8 mouse cellular contexts compared by ENCODE assay signal in the genomic region with DNA sequence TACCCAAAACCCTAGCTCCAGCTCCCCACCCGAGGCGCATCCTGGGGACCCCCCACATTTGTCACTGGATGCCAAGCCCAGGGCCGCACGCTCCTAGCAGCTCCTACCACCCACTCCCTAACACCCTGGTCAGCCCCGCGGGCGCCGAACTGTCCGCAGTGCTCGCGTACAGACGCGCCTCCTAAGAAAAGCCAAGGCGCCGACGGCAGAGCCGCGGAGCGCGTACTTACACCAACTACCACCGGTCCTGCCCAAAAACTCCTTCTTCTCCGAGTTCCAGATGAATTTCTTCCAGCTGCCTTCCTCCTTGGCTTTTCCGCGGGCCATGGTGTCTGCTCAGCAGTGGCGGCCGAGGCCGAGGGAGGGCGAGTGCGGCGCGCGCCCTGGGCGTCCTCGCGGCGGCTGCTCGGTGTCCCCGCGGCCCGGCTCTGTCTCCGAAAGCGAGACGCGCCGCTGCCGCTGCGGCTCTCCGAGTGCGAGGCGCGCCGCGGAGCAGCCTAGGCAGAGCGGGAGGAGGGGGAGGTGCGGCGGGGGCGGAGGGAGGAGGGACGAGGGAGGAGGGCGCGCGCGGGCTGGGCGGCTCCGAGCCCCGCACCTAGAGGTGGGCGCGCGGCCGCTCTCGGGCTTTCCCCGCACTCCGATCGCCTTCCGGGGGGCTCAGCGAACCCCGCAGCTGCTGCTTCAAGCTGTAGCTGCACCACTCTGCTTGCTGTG. TPM values are rescaled to one million over a fixed set of nuclear protein-coding genes. Genes with fewer than 3 reads are reported as not detected.
DNase-seq lines count a peak whose midpoint lies in the region; ATAC-seq and TF ChIP-seq lines count a peak whose summit lies in the region.

No protein-coding gene starts in this region.

- H3K27me3 ChIP-seq in forebrain, embryonic 16.5 days (replicated peaks; ENCODE audit: control insufficient read depth, insufficient read depth, low read length): no peaks in the 10 kb centered on the region
- no peaks in the 10 kb centered on the region for H3K27me3 ChIP-seq in hindbrain, postnatal 0 days (ENCODE audit: insufficient read depth, low read length)

- peak overlapping the region; percentile 75 for H3K4me2 ChIP-seq in forebrain, embryonic 16.5 days (ENCODE audit: low read length)
- H3K4me2 ChIP-seq in hindbrain, postnatal 0 days (ENCODE audit: low read depth, low read length): peak overlapping the region; percentile 69

- 0% methylated on average over 69 of the region's 76 CpGs for WGBS in forebrain, embryonic 16.5 days
- under 1% methylated on average over 57 of the region's 76 CpGs for WGBS in hindbrain, postnatal 0 days
- under 1% methylated on average over 67 of the region's 76 CpGs for WGBS in lung, adult 2 months

- no peak for TF ChIP-seq CTCF in hindbrain, postnatal 0 days (IDR thresholded peaks at IDR 0.05; ENCODE audit: low read depth)
- TF ChIP-seq CTCF in lung, adult 2 months (IDR thresholded peaks at IDR 0.05; ENCODE audit: insufficient read depth, low read length): no peak

- peaks cover 44% of the 10 kb centered on the region for H3K4me1 ChIP-seq in forebrain, embryonic 16.5 days (replicated peaks; ENCODE audit: control insufficient read depth, insufficient read depth, low read length)
- peaks cover 16% of the 10 kb centered on the region for H3K4me1 ChIP-seq in hindbrain, postnatal 0 days (ENCODE audit: insufficient read depth, low read length)
- no peaks in the 10 kb centered on the region; the same call in none of the 2 replicates for H3K4me1 ChIP-seq in lung, adult 2 months (ENCODE audit: control insufficient read depth, insufficient read depth, low read length)

- peak; percentile 58 for DNase-seq in layer of hippocampus, adult 11-12 months (ENCODE audit: low spot score)
- no peak for DNase-seq in layer of hippocampus, postnatal 36 days
- DNase-seq in adrenal gland, postnatal 14 days: peak; percentile 79
- DNase-seq in hindbrain, postnatal 0 days (ENCODE audit: low spot score): peak; percentile 88
- DNase-seq in lung, adult 2 months: no peak
- peak; percentile 58 for DNase-seq in ovary, postnatal 10 days (ENCODE audit: low spot score)
- DNase-seq in urinary bladder, postnatal 14 days (ENCODE audit: low spot score): peak; percentile 72

- TF ChIP-seq POLR2A in lung, adult 2 months (IDR thresholded peaks at IDR 0.05; ENCODE audit: borderline replicate concordance, extremely low read depth, low read depth, low read length): 0 out of 2 replicates have a peak, but pooled peaks have one; percentile 26

- H3K36me3 ChIP-seq in forebrain, embryonic 16.5 days (ENCODE audit: control insufficient read depth, insufficient read depth): peaks cover 5% of the 10 kb centered on the region
- H3K36me3 ChIP-seq in hindbrain, postnatal 0 days (ENCODE audit: insufficient read depth, low read length): 0 out of 2 replicates have a peak, but pooled peaks cover 8% of the 10 kb centered on the region

- H3K9ac ChIP-seq in forebrain, embryonic 16.5 days (replicated peaks; ENCODE audit: low read depth, low read length): peak overlapping the region; percentile 87
- peak overlapping the region; percentile 92 for H3K9ac ChIP-seq in hindbrain, postnatal 0 days (replicated peaks; ENCODE audit: low read length)

- H3K4me3 ChIP-seq in forebrain, embryonic 16.5 days (replicated peaks; ENCODE audit: low read length): peak overlapping the region; percentile 86
- H3K4me3 ChIP-seq in hindbrain, postnatal 0 days (ENCODE audit: low read length): peak overlapping the region; percentile 81
- H3K4me3 ChIP-seq in lung, adult 2 months (replicated peaks; ENCODE audit: extremely low read depth, low read depth, low read length): peak overlapping the region; percentile 66

- no peaks in the 10 kb centered on the region for H3K9me3 ChIP-seq in forebrain, embryonic 16.5 days (ENCODE audit: control insufficient read depth, low read length)
- H3K9me3 ChIP-seq in hindbrain, postnatal 0 days (ENCODE audit: low read length): no peaks in the 10 kb centered on the region

- peak overlapping the region; percentile 96 for H3K27ac ChIP-seq in forebrain, embryonic 16.5 days (ENCODE audit: low read length)
- H3K27ac ChIP-seq in hindbrain, postnatal 0 days: peak overlapping the region; percentile 94

- peak; percentile 89 for ATAC-seq in forebrain, embryonic 16.5 days
- ATAC-seq in hindbrain, postnatal 0 days: peak; percentile 83

RNA-seq across cellular contexts. Expression of gene Atp1b1, which starts 0.5 kb away (rescaled TPM):
- total RNA-seq in layer of hippocampus, postnatal 36 days (2021): 1,000 to 10,000 TPM; 1,962 to 1,976 TPM
- total RNA-seq in adrenal gland, postnatal 14 days (2021): 90.2 and 91.6 TPM in 2 replicates
- 110 and 132 TPM in 2 replicates for polyA plus RNA-seq in forebrain, embryonic 16.5 days (2015; fragmentation: Nextera tagmentation; extraction: Ambion mirVana)
- 283 and 393 TPM in 2 replicates for total RNA-seq in hindbrain, postnatal 0 days (2014; rRNA removed)
- 629 and 642 TPM in 2 replicates for polyA plus RNA-seq in hindbrain, postnatal 0 days (2015; fragmentation: Nextera tagmentation; extraction: Ambion mirVana)
- polyA plus RNA-seq in lung, adult 2 months (2012; rRNA removed): 121 and 173 TPM in 2 replicates

Comparison
In these comparisons a context has a peak if more than half of its experiments do, and no peak if none do; other contexts are left out.
1. DNase-seq: peak in layer of hippocampus, adult 11-12 months (single experiment), adrenal gland, postnatal 14 days (single experiment), hindbrain, postnatal 0 days (single experiment), ovary, postnatal 10 days (single experiment) and urinary bladder, postnatal 14 days (single experiment); none in layer of hippocampus, postnatal 36 days (0 of 2) and lung, adult 2 months (single experiment).
2. Peak in every context shown above with its lines, with median percentiles within 50 percentile points of each other: H3K4me3 ChIP-seq.